Mouse (Mus musculus) 3134 (cell line): ENCODE measurements around the gene Trhr2.

ENCODE experiments used
- DNase-seq: peaks from one replicate; pipeline ENCODE4 v3.0.0-alpha.2; 2011; ENCODE audit warnings: low spot score; ENCODE audit not compliant: insufficient read length; ENCODE audit errors: extremely low read depth

Gene Trhr2

GRCm38 (mm10) chr8:122355642-122356606, 4.6 kb downstream of the Trhr2 start:
- DNase-seq = peak; percentile 71

- no peak for DNase-seq
Measured at GRCm38 (mm10) chr8:122354157-122354556, 6.4 kb downstream of the Trhr2 start.

DNA sequence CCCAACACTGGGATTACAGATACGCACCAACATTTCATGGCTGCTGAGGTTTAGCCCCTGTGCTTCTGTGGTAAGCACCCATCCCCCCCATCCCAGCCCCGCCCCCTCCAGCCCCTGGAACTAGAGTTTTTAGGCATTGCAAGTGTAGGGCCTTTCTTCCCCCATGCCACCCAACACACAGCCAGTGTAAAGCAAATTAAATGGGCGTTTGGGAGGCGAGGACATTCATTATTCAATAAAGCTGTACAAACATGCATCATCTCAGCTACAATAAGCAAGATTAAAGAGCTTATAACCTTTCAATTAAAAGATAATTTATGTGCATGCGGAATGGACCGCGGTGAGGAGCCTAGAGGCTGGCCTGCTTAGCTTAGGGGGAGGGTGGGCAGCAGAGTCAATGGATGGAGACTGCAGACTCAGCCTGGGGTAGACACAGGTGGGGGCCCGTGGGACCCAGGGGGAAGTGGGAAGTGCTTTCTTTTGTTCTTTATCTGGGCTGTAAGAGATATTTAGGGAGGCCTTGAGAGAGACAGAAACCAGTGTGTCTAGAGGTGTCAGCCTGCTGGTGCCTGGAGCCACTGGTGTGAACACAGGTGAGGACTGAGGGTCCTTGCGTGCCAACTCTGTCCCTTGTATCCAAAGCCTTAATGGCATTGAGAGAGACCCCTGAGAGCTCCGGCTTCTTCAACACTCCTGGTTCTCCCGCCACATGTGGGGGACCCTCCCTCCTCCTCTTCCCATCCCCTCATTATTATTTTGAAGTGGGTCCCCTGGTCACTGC, 10.0 kb downstream of the Trhr2 start:
- DNase-seq = no peak

GRCm38 (mm10) chr8:122349357-122350297, 10.9 kb downstream of the Trhr2 start:
- DNase-seq = no peak

DNA sequence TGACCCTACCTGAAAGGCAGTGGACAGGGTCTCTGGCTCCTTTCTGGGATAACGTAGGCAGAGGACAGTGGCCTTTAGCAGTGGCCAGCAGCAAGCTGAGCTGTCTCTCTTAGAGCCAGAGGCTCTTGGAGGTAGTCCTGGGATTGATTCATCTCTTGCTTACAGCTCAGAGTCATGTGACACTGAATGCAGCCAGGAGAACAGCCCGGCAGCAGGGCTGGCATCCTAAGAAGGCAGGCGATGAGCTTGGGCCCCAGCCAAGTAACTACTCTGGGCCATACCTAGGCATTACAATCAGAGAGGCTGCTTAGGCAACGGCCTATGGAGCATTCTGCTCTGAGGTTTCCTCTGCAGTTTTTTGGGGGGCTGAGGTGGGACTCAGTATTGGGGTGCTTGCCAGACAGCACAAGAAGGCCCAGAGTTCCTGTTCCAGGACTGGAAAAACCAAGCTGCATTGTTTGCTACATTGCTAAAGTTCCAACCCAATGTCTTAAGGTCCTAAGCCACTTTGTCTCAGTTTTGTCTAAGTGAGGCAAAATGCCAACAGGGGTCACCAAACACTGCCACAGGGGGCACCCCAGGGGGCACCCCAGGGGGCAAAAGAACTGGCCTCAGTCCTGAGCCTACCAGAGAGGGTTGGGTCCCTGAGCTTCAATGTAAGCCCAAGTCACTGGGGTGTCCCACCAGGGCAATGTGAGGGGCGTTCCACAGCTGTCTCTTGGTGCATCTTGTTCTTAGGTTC, 12.6 kb downstream of the Trhr2 start:
- DNase-seq = peak; percentile 78

- peak; percentile 69 for DNase-seq
Measured at GRCm38 (mm10) chr8:122345181-122346095, 15.1 kb downstream of the Trhr2 start.

DNA sequence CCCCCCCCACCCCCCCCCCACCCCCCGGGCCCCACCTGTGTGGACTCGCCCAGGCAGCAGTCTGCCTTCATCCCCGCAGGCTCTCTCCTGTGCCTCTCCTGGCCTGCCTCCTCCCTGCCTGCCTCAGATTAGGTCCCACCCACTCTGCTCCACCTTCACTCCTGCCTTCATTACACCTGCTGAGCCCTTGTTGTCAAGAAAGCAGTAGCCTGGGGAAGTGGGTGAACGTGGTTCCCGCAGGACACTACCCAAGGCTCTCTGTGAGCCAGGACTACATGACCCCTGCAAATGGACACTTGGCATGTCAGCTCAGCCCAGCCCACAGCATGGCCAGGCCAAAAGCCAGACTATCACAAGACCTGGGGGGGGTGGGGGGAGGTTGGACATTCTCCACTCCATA, 16.3 kb downstream of the Trhr2 start:
- DNase-seq = peak; percentile 63

- DNase-seq = peak; percentile 84
Measured at GRCm38 (mm10) chr8:122343758-122344157, 16.8 kb downstream of the Trhr2 start.

GRCm38 (mm10) chr8:122343341-122343740, 17.2 kb downstream of the Trhr2 start:
- DNase-seq = no peak

GRCm38 (mm10) chr8:122342806-122343209, 17.7 kb downstream of the Trhr2 start:
- peak; percentile 65 for DNase-seq

DNA sequence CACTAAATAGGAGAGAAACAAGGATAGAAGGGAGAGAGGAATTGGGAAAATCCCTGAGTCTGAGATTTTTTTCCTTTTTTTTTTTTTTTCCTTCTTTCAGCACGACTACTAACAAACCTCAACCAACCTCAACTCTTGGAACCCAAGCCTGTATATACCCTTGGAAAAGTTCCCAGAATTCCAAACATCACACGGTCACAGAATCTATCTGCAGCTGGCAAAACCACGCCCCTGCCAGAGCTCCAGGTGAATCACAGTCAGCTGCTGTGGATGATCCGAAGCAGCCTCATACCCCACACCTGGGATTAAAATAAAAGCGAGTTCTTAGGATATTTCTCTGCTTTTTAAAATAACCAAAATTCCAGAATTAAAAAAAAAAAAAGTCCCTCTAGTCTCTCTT, 18.2 kb downstream of the Trhr2 start:
- DNase-seq = peak; percentile 65

DNA sequence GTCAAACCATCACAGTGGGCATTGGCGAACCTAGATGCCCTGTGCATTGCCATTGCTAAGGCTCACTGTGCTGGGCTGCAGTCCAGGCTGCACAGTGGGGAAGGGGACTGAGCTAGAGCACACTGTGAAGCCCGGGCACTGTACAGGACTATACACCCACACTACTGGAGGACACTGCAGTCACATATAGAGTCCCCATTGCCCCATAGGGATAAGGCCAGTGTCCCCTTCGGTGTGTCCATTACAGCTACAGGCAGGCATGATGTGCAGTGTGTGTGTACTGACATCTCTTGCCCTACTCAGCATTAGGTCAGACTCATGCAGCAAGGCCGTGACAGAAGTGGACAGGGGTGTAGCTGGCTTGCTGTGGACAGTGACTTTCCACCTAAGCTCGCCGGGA, 18.8 kb downstream of the Trhr2 start:
- no peak for DNase-seq

DNA sequence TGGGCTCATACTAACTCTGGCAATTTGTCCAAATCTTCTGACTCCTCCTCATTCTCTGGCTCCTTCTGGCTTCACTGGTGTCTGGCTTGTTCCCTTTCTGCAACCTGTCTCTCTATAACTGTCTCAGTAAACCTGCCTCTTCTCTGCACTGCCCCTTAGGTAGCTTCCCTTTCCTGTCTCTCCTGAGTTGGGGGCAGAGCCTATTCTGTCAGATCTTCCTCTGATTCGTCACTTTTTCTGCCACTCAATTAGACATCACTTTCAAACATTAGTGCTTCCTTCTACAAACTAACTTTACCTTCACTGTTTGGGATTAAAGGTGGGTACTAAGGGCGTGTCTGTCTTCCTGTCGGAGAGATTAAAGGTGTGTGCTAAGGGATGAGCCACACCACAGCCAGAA, 19.8 kb downstream of the Trhr2 start:
- DNase-seq = no peak

GRCm38 (mm10) chr8:122338852-122339251, 21.7 kb downstream of the Trhr2 start:
- DNase-seq = no peak

DNA sequence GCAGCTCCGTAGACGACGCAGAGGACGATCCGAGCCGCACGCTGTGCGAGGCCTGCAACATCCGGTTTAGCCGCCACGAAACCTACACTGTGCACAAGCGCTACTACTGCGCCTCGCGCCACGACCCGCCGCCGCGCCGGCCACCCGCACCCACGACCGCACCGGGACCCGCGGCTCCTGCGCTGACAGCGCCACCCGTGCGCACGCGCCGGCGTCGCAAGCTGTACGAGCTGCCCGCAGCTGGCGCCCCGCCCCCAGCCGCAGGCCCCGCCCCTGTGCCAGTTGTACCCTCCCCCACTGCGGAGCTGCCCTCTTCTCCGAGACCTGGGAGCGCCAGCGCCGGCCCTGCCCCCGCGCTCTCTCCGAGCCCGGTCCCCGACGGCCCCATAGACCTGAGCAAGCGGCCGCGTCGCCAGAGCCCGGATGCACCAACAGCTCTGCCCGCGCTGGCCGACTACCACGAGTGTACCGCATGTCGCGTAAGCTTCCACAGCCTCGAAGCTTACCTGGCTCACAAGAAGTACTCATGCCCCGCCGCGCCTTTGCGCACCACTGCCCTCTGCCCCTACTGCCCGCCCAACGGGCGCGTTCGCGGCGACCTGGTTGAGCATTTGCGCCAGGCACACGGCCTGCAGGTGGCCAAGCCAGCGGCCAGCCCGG, 24.2 kb downstream of the Trhr2 start:
- DNase-seq = no peak

- DNase-seq = no peak
Measured at GRCm38 (mm10) chr8:122335638-122336250, 24.8 kb downstream of the Trhr2 start.

DNA sequence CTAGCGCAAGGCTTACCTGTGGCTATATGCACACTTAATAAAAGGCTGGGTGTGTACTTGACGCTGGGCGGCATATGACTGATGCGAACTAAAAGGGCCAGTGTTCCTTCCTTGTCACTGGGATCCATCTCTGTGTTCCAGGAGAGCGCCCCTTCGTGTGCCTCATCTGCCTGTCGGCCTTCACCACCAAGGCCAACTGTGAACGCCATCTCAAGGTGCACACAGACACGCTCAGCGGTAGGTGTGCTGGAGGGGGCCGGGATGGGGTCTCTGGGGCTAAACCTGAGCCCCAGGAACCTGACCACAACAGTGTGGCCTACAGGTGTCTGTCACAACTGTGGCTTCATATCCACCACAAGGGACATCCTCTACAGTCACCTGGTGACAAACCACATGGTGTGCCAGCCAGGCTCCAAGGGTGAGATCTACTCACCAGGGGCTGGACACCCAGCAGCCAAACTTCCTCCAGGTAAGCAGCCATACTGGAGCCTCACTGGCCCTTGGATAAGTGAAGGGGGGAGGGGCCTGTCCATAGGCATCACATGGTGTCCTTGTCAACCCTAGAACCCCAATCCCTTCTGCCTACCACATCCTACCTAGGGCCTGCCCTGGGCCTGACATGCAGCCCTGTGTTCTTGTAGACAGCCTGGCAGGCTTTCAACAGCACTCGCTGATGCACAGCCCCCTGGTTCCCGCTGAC, 25.6 kb downstream of the Trhr2 start:
- no peak for DNase-seq
